Mouse (Mus musculus) T-helper 17 cell (primary cell): ENCODE data around the gene Cdip1.

ENCODE experiments used
- in situ Hi-C, 2 experiments: fragments of 300-600 bp; cut with MboI, MseI; formaldehyde crosslinking; loops; 1 replicate in 1 of 2; 2 replicates in 1 of 2; pipeline ENCODE4 v1.15.1; 2025; ENCODE audit warnings: high pct_unique_total_duplicates in 2 of 2

Cdip1 gene

DNA sequence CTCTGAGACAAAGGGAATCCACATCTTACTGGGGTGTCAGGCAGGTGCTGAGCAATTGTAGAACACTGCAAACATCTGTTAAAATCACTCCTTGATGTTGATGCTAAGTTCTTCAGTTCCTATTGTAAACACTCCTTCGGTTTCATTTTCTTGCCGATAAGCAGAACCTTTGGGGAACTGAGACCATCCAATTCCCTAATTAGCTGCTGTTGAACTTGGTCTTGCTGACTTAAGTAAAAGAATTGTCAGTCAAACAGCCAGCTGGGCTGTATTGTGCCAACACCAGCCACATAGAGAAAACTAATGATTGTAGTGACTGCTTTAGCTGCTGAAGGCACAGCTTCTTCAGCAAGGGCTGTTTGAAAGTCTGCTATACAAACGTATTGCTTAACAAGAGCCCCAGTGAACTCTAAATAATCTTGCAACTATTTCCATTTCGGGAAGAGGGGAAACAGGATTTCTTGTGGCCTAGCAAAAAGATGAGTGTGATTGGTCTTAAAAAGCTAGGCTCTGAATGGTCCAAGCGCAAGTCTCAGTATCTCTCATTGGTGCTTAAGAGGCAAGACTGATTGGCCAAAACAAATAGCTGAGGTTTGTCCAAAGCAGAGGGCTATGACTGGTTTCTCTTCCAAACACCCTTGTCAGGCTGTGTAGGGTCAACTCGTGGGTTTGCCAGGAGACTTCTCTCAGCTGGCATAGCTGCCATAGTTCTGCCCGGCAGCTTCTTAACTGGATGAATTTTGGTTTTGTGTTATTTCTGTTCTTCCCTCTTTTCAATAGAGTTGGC, 67.8 kb downstream of the Cdip1 start:
- in situ Hi-C loops: no loop called here

DNA sequence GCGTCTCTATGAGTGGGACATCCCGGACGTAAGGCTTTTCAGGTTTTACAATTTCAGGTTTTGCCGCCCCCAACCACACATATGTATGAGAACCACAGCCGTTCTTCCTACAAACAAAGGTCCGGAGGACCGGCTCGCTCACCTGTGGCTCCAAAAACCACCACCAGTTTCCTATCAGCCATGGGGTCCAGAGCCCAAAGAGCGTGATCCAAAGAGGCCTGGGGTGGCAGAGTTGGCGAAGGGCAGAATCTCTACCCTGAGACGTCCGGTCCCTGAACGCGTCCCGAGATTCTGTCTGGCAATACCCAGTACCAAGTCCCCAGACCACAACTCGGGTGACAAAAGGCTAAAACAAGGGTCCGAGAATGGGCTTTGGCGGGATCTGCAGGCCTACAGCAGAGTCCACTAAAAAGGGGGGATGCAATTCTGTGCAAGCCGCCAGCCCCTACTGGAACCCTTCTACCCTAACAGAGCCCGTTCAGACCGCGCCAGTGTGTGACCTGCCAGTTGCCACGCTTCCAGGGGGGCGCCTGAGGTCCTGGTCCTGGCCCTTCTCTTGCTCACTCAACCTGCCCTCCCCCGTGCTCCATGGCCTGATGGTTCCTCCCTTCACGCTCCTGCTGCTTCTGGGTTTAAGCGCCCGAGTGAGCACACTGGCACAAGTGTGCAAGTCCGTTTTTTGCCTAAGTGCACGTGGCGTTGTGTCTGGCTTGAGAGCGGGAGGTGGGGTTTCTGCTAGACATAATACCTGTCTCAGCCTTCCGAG, 71.2 kb downstream of the Cdip1 start, which contains the start of gene Nmral1:
Gene Nmral1 (minus strand): TSS at position 604 of the 766 bp plus-strand sequence.
- in situ Hi-C loops: loop anchor here in 1 of 2 experiments (5.0 kb wide), 1 partner anchor 68 kb away; no protein-coding TSS in a partner anchor

DNA sequence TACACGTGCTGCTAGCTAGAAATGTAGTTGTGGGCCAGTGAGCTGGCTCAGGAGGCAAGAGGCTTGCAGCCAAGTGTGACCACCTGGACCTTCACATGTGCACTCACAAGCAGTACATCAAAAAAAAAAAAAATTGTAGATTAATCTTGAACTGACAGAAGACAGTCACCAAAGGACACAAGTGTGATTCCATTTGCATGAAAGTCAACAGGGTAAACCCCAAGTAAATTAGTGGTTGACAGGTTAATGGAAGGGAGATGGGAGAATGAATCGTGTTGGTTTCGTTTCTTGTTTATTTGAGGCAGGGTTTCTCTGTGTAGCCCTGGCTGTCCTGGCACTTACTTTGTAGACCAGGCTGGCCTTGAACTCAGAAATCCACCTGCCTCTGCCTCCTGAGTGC, 72.2 kb downstream of the Cdip1 start:
- in situ Hi-C loops: loop anchor here in 1 of 2 experiments (5.0 kb wide), 1 partner anchor 69 kb away; no protein-coding TSS in a partner anchor

DNA sequence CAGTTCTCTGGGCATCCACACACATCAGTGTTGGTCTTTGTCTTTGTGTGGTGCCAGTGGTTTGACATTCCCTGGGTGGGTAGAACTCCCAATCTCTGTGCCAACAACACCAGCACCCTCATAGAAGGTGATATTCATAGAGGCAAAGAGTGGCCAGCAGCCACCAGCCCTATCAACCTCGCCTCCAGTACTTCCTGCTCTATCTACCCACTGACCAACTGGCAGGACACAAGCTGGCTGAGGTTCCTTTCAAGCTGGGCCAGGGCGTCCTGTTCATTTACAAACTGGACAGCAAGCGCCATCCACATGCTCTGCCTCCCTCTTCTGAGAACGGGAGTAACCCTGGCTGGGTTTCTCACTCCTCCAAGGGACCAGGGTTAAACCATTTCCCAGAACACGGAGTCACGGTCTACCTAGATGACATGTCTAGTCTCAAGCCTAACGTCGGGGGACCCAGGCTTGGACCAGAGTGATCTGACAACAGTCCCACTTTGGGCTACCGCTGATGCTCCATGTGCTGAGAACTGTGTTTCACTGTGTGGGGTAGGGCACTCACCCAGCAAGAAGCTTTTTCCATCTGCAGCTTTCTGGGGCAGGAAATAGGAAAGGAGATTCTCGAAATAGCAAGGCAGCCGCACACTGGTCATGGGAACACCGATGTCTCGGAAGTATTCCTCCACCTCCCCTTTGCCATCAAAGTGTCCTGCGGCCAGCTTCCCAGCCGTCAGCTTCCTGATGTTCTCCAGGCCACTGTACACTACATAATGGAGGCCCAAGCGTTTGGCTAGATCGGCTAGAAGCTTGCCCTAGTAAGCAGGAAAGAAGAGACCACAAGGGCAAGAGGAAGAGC, 76.0 kb downstream of the Cdip1 start:
- in situ Hi-C loops: no loop called here

DNA sequence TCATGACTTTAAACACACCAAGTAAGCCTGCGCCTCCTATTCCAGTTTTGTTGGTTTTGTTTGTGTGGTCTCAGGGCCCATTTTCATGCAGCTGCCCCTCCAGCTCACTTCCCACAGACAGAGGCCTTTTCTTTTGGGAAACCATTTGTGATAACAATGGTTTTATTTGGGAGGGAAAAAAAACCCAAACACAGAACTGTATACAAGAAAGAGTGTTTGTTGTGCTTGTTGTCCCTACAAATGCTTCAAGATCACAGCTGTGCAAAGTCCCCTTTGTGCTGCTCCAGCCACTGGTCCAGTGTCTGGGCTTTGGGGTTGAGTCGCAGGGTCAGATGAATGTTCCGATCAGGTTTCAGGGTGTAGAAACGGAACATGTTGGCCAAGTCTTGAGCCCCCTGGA, 78.9 kb downstream of the Cdip1 start:
- in situ Hi-C loops: no loop called here

DNA sequence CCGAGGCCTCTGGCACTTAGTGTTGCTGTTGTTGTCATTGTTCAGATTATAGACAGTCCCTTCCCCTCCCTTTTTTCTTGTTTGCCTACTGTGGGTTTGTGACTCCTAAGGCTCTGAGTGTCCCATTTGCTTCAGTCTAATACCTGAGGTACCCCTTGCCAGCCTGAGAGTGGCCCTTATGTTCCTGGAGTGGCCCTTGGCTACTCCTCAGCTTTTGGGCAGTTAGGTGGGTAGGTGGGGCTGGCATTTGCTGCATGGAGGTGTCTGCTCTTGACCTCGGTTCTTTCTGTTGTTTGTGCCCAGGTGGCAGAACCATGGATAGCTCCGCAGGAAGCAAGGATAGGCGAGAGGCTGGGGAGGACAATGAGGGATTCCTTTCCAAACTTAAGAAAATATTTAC, 84.6 kb downstream of the Cdip1 start:
- in situ Hi-C loops: loop anchor here in 1 of 2 experiments (10.0 kb wide), 1 partner anchor 319 kb away; no protein-coding TSS in a partner anchor

DNA sequence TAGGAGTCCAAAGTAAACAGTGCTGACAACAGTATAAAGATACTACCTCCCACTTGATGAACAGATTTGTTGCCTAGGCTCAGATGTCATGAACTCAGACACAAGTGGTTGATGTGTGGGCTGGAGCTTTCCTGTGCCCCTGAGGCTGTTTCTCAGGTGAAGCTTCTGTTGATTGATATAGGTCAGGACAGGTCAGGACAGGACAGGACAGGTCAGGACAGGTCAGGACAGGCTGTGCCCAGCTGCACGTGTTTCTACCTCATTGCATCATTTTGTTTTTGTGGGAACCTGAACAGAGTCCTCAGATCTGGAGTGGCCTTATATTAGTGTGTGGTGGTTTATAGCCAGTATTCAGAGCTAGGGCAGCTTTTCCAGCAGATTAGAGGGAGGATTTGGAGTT, 87.4 kb downstream of the Cdip1 start:
- in situ Hi-C loops: loop anchor here in 1 of 2 experiments (10.0 kb wide), 1 partner anchor 322 kb away; no protein-coding TSS in a partner anchor

DNA sequence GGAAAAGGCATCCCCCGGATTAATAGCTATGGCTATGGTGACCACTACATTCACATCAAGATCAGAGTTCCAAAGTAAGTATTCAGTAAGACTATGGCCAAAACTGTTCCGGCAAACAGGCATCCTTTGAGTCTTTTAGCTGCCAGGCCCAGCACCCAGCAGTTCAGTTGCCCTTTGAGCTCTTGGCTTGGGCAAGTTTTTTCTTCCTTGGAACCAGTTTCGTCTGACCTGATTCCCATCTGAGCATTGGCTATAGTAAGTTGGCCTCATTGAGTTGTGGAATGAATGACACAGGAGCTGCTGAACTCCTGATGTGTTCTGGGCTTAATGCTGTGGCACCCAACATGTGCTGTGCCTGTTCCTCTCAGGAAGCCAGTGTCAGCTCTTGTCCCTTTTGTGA, 88.9 kb downstream of the Cdip1 start:
- in situ Hi-C loops: loop anchor here in 1 of 2 experiments (10.0 kb wide), 1 partner anchor 324 kb away; no protein-coding TSS in a partner anchor
